Mouse (Mus musculus) layer of hippocampus, adult 9-10 months (tissue): Measurements from ENCODE around the gene Serpina3i.
"Not testable (repeated sequence)": the region's sequence is repeated elsewhere in the genome, so short reads cannot be mapped to it uniquely, and the experiment has no call there.

Experiments used
- DNase-seq: peaks from one replicate; pipeline ENCODE4 v3.0.0; 2022; ENCODE audit warnings: low spot score

Gene Serpina3i

GRCm38 (mm10) chr12:104262863-104263262 is at the start of gene Serpina3i:
TSS of gene Serpina3i (plus strand) at chr12:104263122.
- no peak for DNase-seq

GRCm38 (mm10) chr12:104213689-104214444 is 49.1 kb upstream of the Serpina3i start:
- no peak for DNase-seq

GRCm38 (mm10) chr12:104214445-104214753 is 48.5 kb upstream of the Serpina3i start, which contains the start of gene Serpina3f:
TSS of gene Serpina3f (plus strand) at chr12:104214544.
- DNase-seq, result no peak

GRCm38 (mm10) chr12:104215249-104215648 is 47.7 kb upstream of the Serpina3i start:
- no peak for DNase-seq

- DNase-seq, result no peak
These were observed 41.3 kb upstream of the Serpina3i start for GRCm38 (mm10) chr12:104221616-104222015.

- no peak for DNase-seq
These were observed 39.2 kb upstream of the Serpina3i start for GRCm38 (mm10) chr12:104223690-104224089.

- DNase-seq, result no peak
These were observed 38.2 kb upstream of the Serpina3i start for GRCm38 (mm10) chr12:104224598-104225300.

- no peak for DNase-seq
These were observed 32.2 kb upstream of the Serpina3i start for GRCm38 (mm10) chr12:104230762-104231161.

GRCm38 (mm10) chr12:104235915-104236314 is 27.0 kb upstream of the Serpina3i start, which contains the start of gene Serpina3g:
TSS of gene Serpina3g (plus strand) at chr12:104236245.
- DNase-seq, result no peak

- not testable (repeated sequence) for DNase-seq
These were observed 24.9 kb upstream of the Serpina3i start for GRCm38 (mm10) chr12:104238048-104238447.

GRCm38 (mm10) chr12:104243307-104243706 is 19.6 kb upstream of the Serpina3i start:
- no peak for DNase-seq

- no peak for DNase-seq
These were observed 17.8 kb upstream of the Serpina3i start for GRCm38 (mm10) chr12:104245092-104245491.

GRCm38 (mm10) chr12:104245595-104245994 is 17.3 kb upstream of the Serpina3i start:
- DNase-seq, result no peak

GRCm38 (mm10) chr12:104247553-104248002 is 15.3 kb upstream of the Serpina3i start:
- DNase-seq, result no peak

- DNase-seq, result no peak
These were observed 14.7 kb upstream of the Serpina3i start for GRCm38 (mm10) chr12:104248231-104248630.

- no peak for DNase-seq
These were observed 1.9 kb upstream of the Serpina3i start for GRCm38 (mm10) chr12:104261041-104261440.

- DNase-seq, result no peak
These were observed 3.5 kb downstream of the Serpina3i start for GRCm38 (mm10) chr12:104266374-104266773.

- no peak for DNase-seq
These were observed 15.5 kb downstream of the Serpina3i start for GRCm38 (mm10) chr12:104278216-104279055.

GRCm38 (mm10) chr12:104279056-104279435 is 16.1 kb downstream of the Serpina3i start:
- DNase-seq, result no peak

- DNase-seq, result no peak
These were observed 20.5 kb downstream of the Serpina3i start for GRCm38 (mm10) chr12:104283380-104283779.

GRCm38 (mm10) chr12:104288336-104288735 is 25.4 kb downstream of the Serpina3i start:
- DNase-seq, result no peak

GRCm38 (mm10) chr12:104289872-104290271 is 26.9 kb downstream of the Serpina3i start:
- no peak for DNase-seq
